Mouse (Mus musculus) erythroblast, adult 5-6 weeks (primary cell): ENCODE measurements at regions not wholly inside any gene's neighbourhood (a gene's known extent, or its start where the extent isn't known, plus 50 kb on each side); places are given as distances from the start of the nearest gene placed in this dataset.
"Not testable (repeated sequence)": the region's sequence is repeated elsewhere in the genome, so short reads cannot be mapped to it uniquely, and the experiment has no call there.

ENCODE experiments used
- ATAC-seq: replicated peaks from 2 replicates; pipeline ENCODE4 v1.8.0; 2016; ENCODE audit warnings: moderate number of reproducible peaks, mild to moderate bottlenecking, moderate TSS enrichment, inconsistent platforms; ENCODE audit not compliant: poor library complexity, low FRiP score, severe bottlenecking

- ATAC-seq = no peak
Observed at GRCm38 (mm10) chr14:47911546-47912545, 208.8 kb upstream of the Peli2 start.

DNA sequence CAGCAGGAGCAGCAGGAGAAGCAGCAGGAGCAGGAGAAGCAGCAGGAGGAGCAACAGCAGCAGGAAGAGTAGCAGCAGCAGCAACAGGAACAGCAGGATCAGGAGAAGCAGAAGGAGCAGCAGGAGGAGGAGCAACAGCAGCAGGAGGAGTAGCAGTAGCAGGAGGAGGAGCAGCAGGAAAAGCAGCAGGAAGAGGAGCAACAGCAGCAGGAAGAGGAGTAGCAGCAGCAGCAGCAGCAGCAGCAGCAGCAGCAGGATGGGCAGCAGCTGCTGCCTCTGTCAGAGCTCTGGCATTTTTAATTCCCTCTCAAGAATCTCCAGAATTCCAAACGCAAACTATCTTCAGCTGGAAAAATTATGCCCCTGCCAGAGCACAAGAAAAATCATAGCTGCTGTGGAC, 205.0 kb upstream of the Peli2 start:
- ATAC-seq = no peak

GRCm38 (mm10) chr14:47920638-47921347, 199.8 kb upstream of the Peli2 start:
- ATAC-seq = no peak

DNA sequence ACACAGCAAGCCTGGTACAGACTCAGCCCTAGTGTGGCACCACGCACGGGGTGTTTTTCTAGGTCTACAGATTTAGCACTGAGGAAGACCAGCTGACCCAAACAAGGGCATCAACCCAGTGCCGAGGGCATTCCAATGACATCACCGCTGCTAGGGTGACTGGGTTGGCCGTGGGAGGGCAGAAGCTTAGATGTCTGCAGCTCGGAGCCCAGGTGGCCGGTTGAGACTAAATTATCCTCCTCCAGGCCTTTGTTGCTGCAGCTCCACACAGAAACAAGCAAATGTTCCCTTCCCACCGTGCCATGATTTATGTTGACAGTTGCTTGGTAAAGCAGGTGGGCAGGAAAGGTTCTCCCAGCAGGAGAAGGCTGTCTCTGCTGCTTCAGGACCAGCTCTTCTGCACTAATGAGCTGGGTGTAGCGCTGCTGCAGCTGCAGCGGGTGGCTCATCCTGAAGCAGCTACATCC, 198.8 kb upstream of the Peli2 start:
- ATAC-seq = no peak

DNA sequence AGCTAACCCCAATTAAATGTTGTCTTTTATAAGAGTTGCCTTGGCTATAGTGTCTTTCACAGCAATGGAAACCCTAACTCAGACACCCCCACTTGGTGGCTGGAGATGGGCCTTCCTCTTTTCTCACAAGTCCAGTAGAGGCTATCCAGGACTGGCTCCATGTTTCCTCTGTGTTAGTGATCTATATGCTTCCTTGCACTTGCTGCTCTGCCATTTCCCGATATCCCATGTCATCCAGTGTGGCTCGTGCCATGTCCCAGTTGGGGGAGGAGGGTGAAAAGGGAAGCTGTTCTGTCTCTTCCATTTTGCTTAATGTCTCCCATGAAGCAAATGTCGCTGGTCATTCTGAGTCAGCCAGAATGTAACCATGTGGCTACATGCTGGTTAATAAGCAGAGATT, 194.2 kb upstream of the Peli2 start:
- ATAC-seq = no peak

DNA sequence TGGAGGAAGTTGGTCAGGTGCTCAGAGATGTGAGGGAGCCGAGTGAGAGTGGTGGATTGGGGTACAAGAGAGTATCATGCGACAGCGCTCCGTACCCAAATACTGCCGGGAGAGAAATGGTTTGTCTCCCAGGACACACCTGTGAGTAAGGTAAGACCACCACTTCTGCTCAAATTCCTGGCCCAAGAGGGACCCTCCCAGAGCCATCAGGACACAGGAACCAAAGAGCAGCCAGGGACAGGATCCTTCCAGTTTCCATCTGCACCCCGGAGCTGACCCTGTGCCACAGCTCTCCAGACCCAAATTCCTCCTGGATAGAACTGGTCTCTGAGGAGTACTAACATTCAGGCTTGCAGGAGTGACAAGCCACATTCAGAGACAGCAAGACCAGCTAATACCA, 185.2 kb upstream of the Peli2 start:
- ATAC-seq = no peak

- ATAC-seq = no peak
Observed at GRCm38 (mm10) chr14:47937081-47937651, 183.5 kb upstream of the Peli2 start.

GRCm38 (mm10) chr14:47939781-47940590, 180.6 kb upstream of the Peli2 start:
- ATAC-seq = no peak

- no peak for ATAC-seq
Observed at GRCm38 (mm10) chr14:47942671-47943070, 178.0 kb upstream of the Peli2 start.

GRCm38 (mm10) chr14:47944595-47944994, 176.0 kb upstream of the Peli2 start:
- ATAC-seq = no peak

- ATAC-seq = no peak
Observed at GRCm38 (mm10) chr14:47951041-47951440, 169.6 kb upstream of the Peli2 start.

- ATAC-seq = no peak
Observed at GRCm38 (mm10) chr14:47958171-47958570, 162.5 kb upstream of the Peli2 start.

DNA sequence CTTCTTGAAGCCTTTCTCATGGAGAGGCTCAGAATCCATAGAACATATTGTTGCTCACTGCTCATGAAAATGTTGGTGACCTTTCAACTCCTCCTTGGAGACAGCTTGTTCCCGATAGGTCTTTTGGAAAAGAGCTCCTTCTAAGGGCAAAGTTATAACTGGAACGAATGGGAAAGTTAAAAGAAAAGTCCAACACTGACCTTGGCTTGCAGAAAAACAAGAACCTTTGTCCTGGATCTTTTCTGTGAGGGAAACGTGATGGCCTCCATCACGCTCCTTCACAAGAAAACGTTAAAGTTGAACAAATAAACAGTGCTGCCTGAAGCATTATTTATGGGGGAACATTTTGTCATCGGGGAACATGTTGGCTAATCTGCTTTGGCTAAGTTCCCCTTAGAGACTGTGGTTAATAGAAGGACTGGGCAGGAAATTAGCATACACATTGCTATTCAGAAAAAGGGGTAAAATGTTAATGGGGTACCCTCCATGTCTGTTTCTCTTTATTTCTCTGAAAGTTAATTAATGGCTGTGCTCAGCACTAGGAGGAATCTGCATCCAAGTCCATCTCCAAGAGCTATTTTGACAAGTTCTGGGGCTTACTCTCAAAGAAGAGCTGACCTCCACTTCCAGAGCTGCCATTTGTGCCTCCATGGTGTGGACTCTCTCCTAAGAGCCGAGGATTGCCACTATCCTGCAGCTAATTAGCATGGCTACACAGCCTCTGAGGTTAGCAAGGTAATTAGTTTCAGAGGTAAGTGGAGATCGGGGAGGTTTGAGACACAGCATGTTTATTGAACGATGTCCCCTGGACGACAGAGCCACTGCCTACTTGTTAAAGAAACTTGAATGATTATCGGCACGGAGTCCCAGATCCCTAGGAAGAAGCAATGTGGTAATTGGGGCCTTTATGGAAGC, 161.0 kb upstream of the Peli2 start:
- ATAC-seq = no peak

GRCm38 (mm10) chr14:47964806-47965205, 155.8 kb upstream of the Peli2 start:
- ATAC-seq = not testable (repeated sequence)

- ATAC-seq = no peak
Observed at GRCm38 (mm10) chr14:47969871-47970270, 150.8 kb upstream of the Peli2 start.

DNA sequence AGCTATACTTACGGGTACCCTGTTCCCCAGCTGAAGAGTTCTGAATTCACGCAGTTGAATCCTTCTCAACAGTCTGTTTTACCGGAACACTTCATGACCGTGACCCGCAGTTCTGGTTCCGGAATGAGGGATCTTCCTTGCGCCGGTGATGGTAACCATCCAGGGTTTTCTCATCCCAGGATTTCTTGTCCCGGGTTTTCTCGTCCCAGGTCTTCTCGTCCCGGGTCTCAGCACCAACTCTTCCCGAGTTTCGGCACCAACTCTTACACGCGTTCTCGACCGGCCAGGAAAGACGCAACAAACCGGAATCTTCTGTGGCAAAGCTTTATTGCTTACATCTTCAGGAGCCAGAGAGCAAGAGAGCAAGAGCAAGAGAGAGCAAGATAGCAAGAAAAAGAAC, 147.5 kb upstream of the Peli2 start:
- not testable (repeated sequence) for ATAC-seq

GRCm38 (mm10) chr14:47982993-47983740, 137.5 kb upstream of the Peli2 start:
- no peak for ATAC-seq

GRCm38 (mm10) chr14:47986483-47986882, 134.1 kb upstream of the Peli2 start:
- no peak for ATAC-seq
